Mouse (Mus musculus): ENCODE measurements at regions not wholly inside any gene's neighbourhood (a gene's known extent, or its start where the extent isn't known, plus 50 kb on each side); places are given as distances from the start of the nearest gene placed in this dataset.

DNA sequence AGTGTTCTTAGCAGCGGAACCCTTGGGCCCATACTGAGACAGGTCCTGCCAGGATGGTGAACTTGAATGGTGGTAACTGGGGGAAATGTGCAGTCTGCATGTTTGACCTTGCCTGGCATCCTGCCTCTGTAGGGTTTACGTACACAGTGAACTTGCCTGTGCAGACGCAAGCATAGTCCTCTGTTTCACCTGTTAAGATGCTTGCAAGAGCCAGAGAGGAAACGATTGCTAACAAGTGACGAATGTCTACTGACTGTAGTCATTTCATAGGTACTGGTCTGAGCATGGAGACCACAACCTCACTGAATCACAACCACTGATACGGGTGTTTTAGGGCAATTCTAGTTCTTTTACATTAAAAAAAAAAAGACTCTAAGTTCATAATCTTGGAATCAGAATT is 76.7 kb downstream of the Icos start:
- TF ChIP-seq GATA1 (IDR thresholded peaks at IDR 0.05; ENCODE audit: borderline replicate concordance, low read length) (no peak), FLI1 (IDR thresholded peaks at IDR 0.05; ENCODE audit: low read length) (no peak)

All from megakaryocyte, embryonic 14.5 days (primary cell).